Mouse (Mus musculus) gastrocnemius, postnatal 36 days (tissue): ENCODE data around the gene Olfr934. TPM values are rescaled to one million over a fixed set of nuclear protein-coding genes. Genes with fewer than 3 reads are reported as not detected.

ENCODE experiments used
- DNase-seq, 2 experiments: peaks; one replicate each; pipeline ENCODE4 v3.0.0; 2022
- intact Hi-C: fragments of 180-260 bp; cut with DNase I; formaldehyde crosslinking; loops from one replicate; pipeline ENCODE4 v1.15.1; 2025
- long read RNA-seq, 2 experiments: library from polyadenylated mRNA; stranded (forward); transcript quantifications; one replicate each; pipeline ENCODE4 v2.0.0; 2021
- total RNA-seq, 2 experiments: library from RNA; stranded (reverse); gene quantifications; 2 replicates each; pipeline ENCODE4 v1.2.3; 2021

Olfr934 gene
- not detected for total RNA-seq
- long read RNA-seq, experiment 1: 0 reads
- long read RNA-seq, experiment 2: 0 reads

DNA sequence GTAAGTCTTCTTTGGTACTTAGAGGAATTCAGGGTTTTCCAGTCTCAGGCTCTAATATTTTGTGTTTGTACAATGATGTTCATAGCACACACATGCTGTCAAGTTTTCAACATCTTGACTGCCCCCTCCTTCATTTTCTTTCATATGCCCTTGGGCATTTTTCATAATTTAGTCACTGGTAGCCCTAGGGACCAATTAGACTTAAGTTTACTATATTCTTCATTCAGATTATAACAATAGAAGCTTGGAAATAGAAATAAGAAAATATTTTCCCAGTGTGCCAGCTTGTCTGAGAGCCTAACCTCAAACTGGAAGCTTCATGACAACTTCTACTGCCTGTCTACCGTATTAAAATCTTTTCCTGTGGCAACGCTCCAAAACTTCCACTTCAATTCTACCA is at the start of gene Olfr934:
Gene Olfr934 (minus strand): TSS at position 101 of the 400 bp plus-strand sequence.
- no peak for DNase-seq
- intact Hi-C loops: no loop called here

DNA sequence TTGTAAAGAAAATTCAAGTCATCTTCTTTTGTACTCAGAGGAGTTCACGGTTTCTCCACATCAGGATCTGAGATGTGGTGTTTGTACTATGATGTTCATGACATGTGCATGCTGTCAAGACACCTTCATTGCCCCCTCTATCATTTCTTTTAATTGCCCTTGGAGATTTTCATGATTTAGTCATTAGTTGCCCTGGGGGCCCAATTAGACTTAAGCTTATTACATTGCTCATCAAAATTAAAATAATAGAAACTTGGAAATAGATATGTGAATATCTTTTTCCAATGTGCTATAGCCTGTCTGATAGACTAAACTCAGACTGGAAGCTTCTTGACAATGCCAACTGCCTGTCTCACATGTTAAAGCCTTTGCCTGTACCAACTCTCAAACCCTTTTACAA is 35.2 kb upstream of the Olfr934 start, which contains the start of gene Olfr146:
Gene Olfr146 (minus strand): TSS at position 101 of the 400 bp plus-strand sequence.
- intact Hi-C loops: no loop called here
- no peak for DNase-seq

GRCm38 (mm10) chr9:38999583-38999982 is 11.5 kb upstream of the Olfr934 start, which contains the start of gene Olfr935:
Olfr935 (minus strand) TSS chr9:38999683.
- DNase-seq: no peak
- intact Hi-C loops: no loop called here

GRCm38 (mm10) chr9:38972013-38972412 is 16.1 kb downstream of the Olfr934 start, which contains the start of gene Olfr933:
Olfr933 (plus strand) TSS chr9:38972313.
- no peak for DNase-seq
- intact Hi-C loops: no loop called here

DNA sequence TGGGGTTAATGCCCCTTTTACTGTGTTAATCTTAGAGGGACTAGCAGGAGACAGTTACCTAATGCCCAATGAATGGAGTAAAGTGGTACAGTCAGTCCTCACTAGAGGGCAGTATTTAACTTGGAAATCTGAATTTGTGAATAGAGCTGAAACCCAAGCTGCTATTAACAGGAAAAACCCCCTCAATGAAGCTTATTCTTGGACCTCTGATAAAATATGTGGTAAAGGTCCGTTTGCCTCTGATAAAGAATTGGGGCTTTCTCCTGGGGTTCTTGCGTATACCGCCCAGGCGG is 34.0 kb downstream of the Olfr934 start:
- no peak for DNase-seq
- intact Hi-C loops: no loop called here

GRCm38 (mm10) chr9:38953401-38954123 is 34.6 kb downstream of the Olfr934 start:
- no peak for DNase-seq
- intact Hi-C loops: no loop called here

Other genes starting within 250 kb of the Olfr934 start
- gene Olfr920, start 236.0 kb downstream of the Olfr934 start, total RNA-seq: under 1 TPM in 1 of 2 experiments, not detected in 1; 0.05 TPM
- not detected for gene Olfr921, start 215.2 kb downstream of the Olfr934 start, total RNA-seq
- not detected for gene Olfr922, start 173.7 kb downstream of the Olfr934 start, total RNA-seq
- not detected for gene Olfr923, start 161.8 kb downstream of the Olfr934 start, total RNA-seq
- not detected for gene Olfr924, start 143.9 kb downstream of the Olfr934 start, total RNA-seq
- not detected for gene Olfr26, start 133.3 kb downstream of the Olfr934 start, total RNA-seq
- gene Olfr926, start 111.2 kb downstream of the Olfr934 start, total RNA-seq: not detected
- not detected for gene Olfr930, start 58.5 kb downstream of the Olfr934 start, total RNA-seq
- gene Olfr933, start 16.0 kb downstream of the Olfr934 start, total RNA-seq: not detected
- gene Olfr935, start 11.4 kb upstream of the Olfr934 start, total RNA-seq: not detected
- not detected for gene Olfr146, start 35.1 kb upstream of the Olfr934 start, total RNA-seq
- gene Olfr937, start 76.6 kb upstream of the Olfr934 start, total RNA-seq: not detected
- gene Olfr938, start 90.6 kb upstream of the Olfr934 start, total RNA-seq: not detected
- not detected for gene Olfr27, start 139.8 kb upstream of the Olfr934 start, total RNA-seq
- gene Olfr943, start 178.0 kb upstream of the Olfr934 start, total RNA-seq: not detected
- gene Olfr944, start 213.6 kb upstream of the Olfr934 start, total RNA-seq: not detected